Mouse (Mus musculus): Measurements from ENCODE around the gene C2.

GRCm38 (mm10) chr17:34910982-34911381 is 12.9 kb upstream of the C2 start:
- TF ChIP-seq CTCF (IDR thresholded peaks at IDR 0.05; ENCODE audit: low read depth, low read length) (no peak), POLR2AphosphoS5 (IDR thresholded peaks at IDR 0.05; ENCODE audit: insufficient replicate concordance, low read depth, low read length) (no peak), TAL1 (conservative IDR thresholded peaks at IDR 0.05; ENCODE audit: low read depth, low read length) (no peak), GATA1 (IDR thresholded peaks at IDR 0.05; ENCODE audit: borderline replicate concordance, low read length) (no peak)

All from G1E (cell line).